Mouse (Mus musculus): ENCODE data around the gene Baiap2. TPM values are rescaled to one million over a fixed set of nuclear protein-coding genes. Genes with fewer than 3 reads are reported as not detected.
A peak's percentile ranks its signal among the peaks of the same experiment; 100 is the strongest.

The Baiap2 gene
- polyA plus RNA-seq, 1 experiment from 2014 or later, result 9.2 TPM

DNA sequence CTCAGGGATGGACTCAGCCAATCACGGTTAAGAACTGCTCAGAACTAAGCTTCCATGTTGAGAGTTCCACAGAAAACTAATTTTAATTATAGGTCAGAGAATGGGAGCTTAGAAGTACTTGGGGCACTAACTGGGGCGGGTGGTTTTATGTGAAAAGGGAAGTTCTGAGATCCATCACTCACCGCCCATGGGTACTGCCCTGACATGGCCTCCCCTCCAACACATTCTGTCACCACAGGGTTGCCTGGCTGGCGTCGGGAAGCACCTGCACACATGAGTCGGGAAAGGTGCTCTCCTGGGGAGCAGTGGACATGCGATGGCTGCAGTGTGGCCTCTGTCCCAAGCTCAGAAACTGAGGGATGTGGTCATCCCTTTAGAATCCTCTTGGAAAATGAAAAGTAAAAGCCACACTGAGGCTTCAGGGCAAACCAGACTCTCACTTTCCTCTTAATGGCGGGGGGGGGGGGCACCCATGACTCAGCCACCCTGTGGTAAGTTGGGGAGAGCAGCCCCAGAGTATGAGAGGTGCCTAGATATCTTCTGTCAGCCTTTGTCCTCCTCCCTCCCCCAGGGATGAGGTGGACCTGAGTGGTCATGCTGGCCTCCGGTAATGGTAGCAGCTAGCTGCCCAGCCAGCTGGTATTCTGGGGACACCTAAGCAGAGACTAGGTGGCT, 44.3 kb downstream of the Baiap2 start:
- no peaks in the 10 kb centered on the region for H3K36me3 ChIP-seq
- H3K4me3 ChIP-seq (replicated peaks), result no peak overlapping the region
- peaks cover 38% of the 10 kb centered on the region for H3K4me1 ChIP-seq (replicated peaks)
- no peaks in the 10 kb centered on the region for H3K9me3 ChIP-seq
- ATAC-seq, result no peak
- H3K4me2 ChIP-seq (replicated peaks), result no peak overlapping the region
- no peak overlapping the region for H3K27ac ChIP-seq
- H3K27me3 ChIP-seq, result no peaks in the 10 kb centered on the region
- no peak overlapping the region for H3K9ac ChIP-seq (replicated peaks)
- WGBS, result 82% methylated on average over 9 of the region's 9 CpGs

DNA sequence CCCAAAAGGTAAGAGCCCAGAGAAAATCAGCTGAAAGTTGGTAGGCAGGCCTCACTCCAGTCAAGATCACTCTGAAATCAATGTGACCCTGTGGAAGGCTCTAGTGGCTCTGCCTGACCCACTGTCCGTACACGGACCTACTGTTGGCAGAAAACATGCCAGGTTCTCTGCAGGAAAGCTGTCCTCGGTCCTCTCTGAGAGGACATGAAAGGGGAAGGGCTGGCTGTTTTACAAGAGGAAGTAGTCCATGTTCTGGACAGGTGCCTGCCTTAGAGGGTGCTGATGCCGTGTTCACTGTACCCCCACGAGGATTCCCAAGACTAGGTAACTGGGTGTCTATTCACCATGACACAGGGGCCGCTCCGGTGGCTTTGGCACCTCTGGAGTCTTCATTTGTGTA, 45.3 kb downstream of the Baiap2 start:
- H3K4me2 ChIP-seq (replicated peaks), result no peak overlapping the region
- H3K27me3 ChIP-seq, result no peaks in the 10 kb centered on the region
- ATAC-seq, result no peak
- H3K9ac ChIP-seq (replicated peaks), result no peak overlapping the region
- no peak overlapping the region for H3K4me3 ChIP-seq (replicated peaks)
- peaks cover 36% of the 10 kb centered on the region for H3K4me1 ChIP-seq (replicated peaks)
- no peaks in the 10 kb centered on the region for H3K36me3 ChIP-seq
- H3K9me3 ChIP-seq, result no peaks in the 10 kb centered on the region
- WGBS, result 87% methylated on average over 7 of the region's 7 CpGs
- no peak overlapping the region for H3K27ac ChIP-seq

DNA sequence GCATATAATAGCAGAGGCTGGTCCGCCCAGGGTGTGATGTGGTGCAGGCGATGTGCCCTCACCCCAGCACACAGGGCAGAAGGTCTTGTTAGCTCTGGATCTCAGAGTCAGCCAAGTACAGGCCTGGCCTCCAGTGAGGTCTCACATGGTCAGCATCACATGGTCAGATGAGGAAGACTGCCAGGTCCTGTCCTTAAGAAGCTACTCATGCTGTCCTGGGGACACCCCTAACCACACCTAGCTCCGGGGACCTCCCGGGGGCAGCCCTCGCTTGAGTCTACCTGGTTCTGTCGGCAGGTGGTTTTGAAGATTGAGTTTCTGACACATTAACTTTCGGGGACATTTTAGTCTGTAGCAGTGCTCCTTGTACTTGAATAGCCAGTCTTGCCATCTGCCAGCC, 45.8 kb downstream of the Baiap2 start:
- no peak overlapping the region for H3K27ac ChIP-seq
- 91% methylated on average over 7 of the region's 7 CpGs for WGBS
- ATAC-seq, result no peak
- peaks cover 36% of the 10 kb centered on the region for H3K4me1 ChIP-seq (replicated peaks)
- no peaks in the 10 kb centered on the region for H3K9me3 ChIP-seq
- H3K27me3 ChIP-seq, result no peaks in the 10 kb centered on the region
- H3K9ac ChIP-seq (replicated peaks), result no peak overlapping the region
- H3K4me2 ChIP-seq (replicated peaks), result no peak overlapping the region
- no peak overlapping the region for H3K4me3 ChIP-seq (replicated peaks)
- no peaks in the 10 kb centered on the region for H3K36me3 ChIP-seq

DNA sequence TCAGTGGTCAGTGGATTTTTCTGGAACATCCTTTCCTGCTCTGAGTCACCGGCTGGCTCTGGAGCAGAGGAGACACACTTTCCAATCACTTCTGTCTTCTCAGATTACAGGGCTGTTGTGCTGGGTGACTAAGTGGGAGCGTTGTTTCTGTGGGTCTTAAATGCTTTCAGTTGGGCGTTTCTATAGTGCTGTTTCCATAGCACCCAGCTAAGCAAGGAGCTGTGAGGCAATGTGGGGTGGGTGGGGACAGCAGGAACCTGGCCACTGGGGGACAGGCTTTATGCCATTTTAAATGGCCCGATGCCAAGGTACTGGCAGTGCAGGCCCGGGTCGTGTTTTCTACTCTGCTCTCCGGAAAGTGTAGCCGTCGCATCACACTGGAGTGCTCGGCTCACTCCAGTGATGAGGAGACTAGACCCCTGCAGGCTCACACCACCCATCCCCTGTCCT, 46.6 kb downstream of the Baiap2 start:
- Histone ChIP-seq H3K27me3 (no peaks in the 10 kb centered on the region), H3K4me1 (replicated peaks) (peaks cover 36% of the 10 kb centered on the region), H3K9me3 (no peaks in the 10 kb centered on the region), H3K4me3 (replicated peaks) (no peak overlapping the region), H3K9ac (replicated peaks) (no peak overlapping the region), H3K4me2 (replicated peaks) (no peak overlapping the region), H3K27ac (peak overlapping the region; percentile 27; the same call in 1 of the 2 replicates), H3K36me3 (peaks cover 7% of the 10 kb centered on the region; the same call in 1 of the 2 replicates)
- ATAC-seq, result peak; percentile 57
- 21% methylated on average over 10 of the region's 10 CpGs for WGBS

DNA sequence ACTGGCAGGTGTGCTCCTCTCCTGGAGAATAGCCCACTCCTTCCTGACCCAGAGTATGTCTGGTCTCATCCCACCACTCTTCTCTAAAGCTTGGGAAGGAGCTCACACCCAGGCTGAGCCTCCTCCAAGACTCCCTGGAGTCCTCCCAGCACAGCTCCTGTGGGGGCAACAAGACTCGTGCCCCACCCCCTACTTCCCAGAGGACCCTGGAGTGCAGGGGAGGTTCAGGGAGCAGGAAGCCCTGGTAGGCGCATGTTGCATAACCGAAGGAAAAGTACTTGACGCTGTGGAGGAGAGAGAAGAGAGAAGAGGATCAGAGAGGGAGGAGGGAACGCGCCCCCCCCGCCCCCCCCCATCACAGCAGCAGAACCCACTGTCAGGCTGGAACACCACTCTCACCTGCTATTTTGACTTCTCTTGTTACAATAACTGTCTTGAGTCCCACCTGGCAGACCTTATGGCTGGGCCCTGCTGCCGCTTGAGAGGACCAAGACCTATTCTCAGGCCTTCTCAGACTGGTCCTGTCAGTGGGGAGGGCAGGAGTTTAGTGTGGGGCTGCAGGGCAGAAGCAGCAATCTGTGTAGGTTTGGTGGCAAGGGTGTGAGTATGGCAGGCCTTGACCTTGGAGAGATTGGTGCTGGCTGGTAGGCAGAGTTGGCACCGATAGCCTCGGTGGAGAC, 48.2 kb downstream of the Baiap2 start:
- no peaks in the 10 kb centered on the region for H3K27me3 ChIP-seq
- H3K4me3 ChIP-seq (replicated peaks), result no peak overlapping the region
- 54% methylated on average over 10 of the region's 10 CpGs for WGBS
- peaks cover 36% of the 10 kb centered on the region for H3K4me1 ChIP-seq (replicated peaks)
- peaks cover 16% of the 10 kb centered on the region; the same call in 1 of the 2 replicates for H3K36me3 ChIP-seq
- H3K27ac ChIP-seq, result no peak overlapping the region
- peak; percentile 31 for ATAC-seq
- peak overlapping the region; percentile 42; the same call in 1 of the 2 replicates for H3K9ac ChIP-seq (replicated peaks)
- peak overlapping the region; percentile 20; the same call in 1 of the 2 replicates for H3K4me2 ChIP-seq (replicated peaks)
- H3K9me3 ChIP-seq, result no peaks in the 10 kb centered on the region

DNA sequence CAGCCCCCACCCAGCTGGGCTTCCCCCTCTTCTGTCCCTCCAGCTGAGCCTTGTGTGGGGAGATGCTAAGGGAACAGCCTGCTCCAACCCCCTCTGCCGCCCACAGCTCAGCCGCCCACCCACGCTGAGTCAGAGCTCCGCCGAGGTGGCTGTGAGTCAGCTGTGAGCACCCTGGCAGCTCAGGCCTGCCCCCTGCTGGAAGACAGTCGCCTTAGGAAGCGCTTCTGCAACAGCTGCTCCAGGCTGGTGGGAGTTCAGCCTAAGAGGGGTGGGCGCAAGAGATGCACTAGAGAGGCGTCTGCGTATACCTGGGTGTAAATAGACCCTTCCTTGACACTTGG, 48.7 kb downstream of the Baiap2 start:
- Histone ChIP-seq H3K4me2 (replicated peaks) (peak overlapping the region; percentile 20; the same call in 1 of the 2 replicates), H3K27ac (no peak overlapping the region)

DNA sequence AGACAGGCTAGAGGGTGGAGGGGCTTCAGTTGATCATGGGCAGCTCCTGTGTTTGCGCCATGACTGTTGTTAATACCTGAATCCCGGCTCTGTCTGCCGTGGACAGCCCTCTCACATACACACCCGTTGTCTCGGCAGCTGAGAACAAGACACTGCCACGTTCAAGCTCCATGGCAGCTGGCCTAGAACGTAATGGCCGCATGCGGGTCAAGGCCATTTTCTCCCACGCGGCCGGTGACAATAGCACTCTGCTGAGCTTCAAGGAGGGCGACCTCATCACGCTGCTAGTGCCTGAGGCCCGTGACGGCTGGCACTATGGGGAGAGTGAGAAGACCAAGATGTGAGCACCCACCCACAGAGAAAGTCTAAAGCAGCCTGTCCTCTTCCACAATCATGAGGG, 54.8 kb downstream of the Baiap2 start:
- H3K9me3 ChIP-seq, result no peaks in the 10 kb centered on the region
- ATAC-seq, result no peak
- no peak overlapping the region for H3K4me3 ChIP-seq (replicated peaks)
- no peak overlapping the region for H3K4me2 ChIP-seq (replicated peaks)
- WGBS, result 83% methylated on average over 16 of the region's 16 CpGs
- H3K27me3 ChIP-seq, result no peaks in the 10 kb centered on the region
- 0 out of 2 replicates have a peak, but pooled peaks cover 2% of the 10 kb centered on the region for H3K4me1 ChIP-seq (replicated peaks)
- no peak overlapping the region for H3K27ac ChIP-seq
- peaks cover 34% of the 10 kb centered on the region; the same call in 1 of the 2 replicates for H3K36me3 ChIP-seq
- no peak overlapping the region for H3K9ac ChIP-seq (replicated peaks)

More for the DNA sequence above, 48.7 kb downstream of the Baiap2 start:
- WGBS, result 12% methylated on average over 10 of the region's 10 CpGs
- H3K27me3 ChIP-seq, result no peaks in the 10 kb centered on the region
- H3K9ac ChIP-seq (replicated peaks), result peak overlapping the region; percentile 42; the same call in 1 of the 2 replicates
- H3K4me3 ChIP-seq (replicated peaks), result no peak overlapping the region
- no peaks in the 10 kb centered on the region for H3K9me3 ChIP-seq
- peaks cover 21% of the 10 kb centered on the region; the same call in 1 of the 2 replicates for H3K36me3 ChIP-seq
- peak; percentile 80 for ATAC-seq
- peaks cover 36% of the 10 kb centered on the region for H3K4me1 ChIP-seq (replicated peaks)

DNA sequence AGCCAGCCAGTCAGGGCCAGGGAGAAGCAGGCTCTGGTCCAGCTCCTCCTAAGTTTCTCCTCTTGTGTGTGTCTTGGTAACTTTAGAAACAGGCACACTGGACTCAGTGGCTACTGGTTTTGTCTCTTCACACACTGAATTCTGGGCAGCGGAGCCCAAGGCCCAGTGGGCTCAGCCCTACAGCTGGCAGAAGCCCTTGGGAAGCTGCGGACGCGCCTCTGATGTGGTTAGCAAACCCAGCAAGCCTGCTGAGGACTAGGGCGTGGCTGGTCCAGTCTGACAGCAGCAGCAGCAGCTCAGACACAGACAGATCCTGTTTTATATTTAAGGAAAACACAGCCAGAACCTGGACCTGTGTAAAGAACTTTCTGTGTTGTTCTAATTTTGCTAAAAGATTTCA, 59.5 kb downstream of the Baiap2 start:
- Histone ChIP-seq H3K9ac (replicated peaks) (no peak overlapping the region), H3K27ac (no peak overlapping the region), H3K27me3 (no peaks in the 10 kb centered on the region), H3K9me3 (no peaks in the 10 kb centered on the region), H3K36me3 (0 out of 2 replicates have a peak, but pooled peaks cover 5% of the 10 kb centered on the region), H3K4me3 (replicated peaks) (no peak overlapping the region), H3K4me2 (replicated peaks) (no peak overlapping the region), H3K4me1 (replicated peaks) (0 out of 2 replicates have a peak, but pooled peaks cover 2% of the 10 kb centered on the region)
- WGBS, result 71% methylated on average over 5 of the region's 5 CpGs
- no peak for ATAC-seq

DNA sequence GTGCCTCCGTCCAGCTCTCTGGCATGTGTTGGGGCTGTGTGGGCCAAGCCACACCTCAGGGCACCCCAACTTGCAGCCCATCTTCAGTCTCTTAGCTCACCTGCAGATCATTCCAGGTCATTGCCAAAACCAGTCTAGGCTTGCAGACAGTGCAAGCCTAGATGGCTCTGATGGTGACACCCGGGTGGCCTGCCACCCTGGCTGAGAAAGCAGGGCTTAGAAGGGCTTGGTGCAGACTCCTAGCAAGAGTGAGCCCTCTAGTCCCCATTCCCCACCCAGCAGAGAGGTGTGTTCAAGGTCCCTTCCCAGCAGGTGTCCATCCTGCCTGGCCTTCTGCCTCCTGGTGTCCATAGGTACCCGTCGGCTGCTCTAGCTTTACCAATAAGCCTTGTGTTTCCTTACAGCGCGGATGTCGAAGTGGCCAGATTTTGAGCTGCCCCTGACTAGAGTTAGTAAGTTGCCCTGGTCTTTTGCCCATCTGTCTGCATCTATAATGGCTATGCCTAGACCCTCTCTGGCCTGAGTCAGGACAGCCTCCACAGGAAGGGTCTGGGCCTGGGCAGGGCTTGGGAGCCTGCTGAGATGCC, 60.2 kb downstream of the Baiap2 start:
- 0 out of 2 replicates have a peak, but pooled peaks cover 2% of the 10 kb centered on the region for H3K4me1 ChIP-seq (replicated peaks)
- no peaks in the 10 kb centered on the region for H3K9me3 ChIP-seq
- no peak overlapping the region for H3K9ac ChIP-seq (replicated peaks)
- H3K27me3 ChIP-seq, result no peaks in the 10 kb centered on the region
- H3K27ac ChIP-seq, result no peak overlapping the region
- 97% methylated on average over 7 of the region's 7 CpGs for WGBS
- ATAC-seq, result no peak
- no peak overlapping the region for H3K4me3 ChIP-seq (replicated peaks)
- no peak overlapping the region for H3K4me2 ChIP-seq (replicated peaks)
- peaks cover 1% of the 10 kb centered on the region; the same call in 1 of the 2 replicates for H3K36me3 ChIP-seq

DNA sequence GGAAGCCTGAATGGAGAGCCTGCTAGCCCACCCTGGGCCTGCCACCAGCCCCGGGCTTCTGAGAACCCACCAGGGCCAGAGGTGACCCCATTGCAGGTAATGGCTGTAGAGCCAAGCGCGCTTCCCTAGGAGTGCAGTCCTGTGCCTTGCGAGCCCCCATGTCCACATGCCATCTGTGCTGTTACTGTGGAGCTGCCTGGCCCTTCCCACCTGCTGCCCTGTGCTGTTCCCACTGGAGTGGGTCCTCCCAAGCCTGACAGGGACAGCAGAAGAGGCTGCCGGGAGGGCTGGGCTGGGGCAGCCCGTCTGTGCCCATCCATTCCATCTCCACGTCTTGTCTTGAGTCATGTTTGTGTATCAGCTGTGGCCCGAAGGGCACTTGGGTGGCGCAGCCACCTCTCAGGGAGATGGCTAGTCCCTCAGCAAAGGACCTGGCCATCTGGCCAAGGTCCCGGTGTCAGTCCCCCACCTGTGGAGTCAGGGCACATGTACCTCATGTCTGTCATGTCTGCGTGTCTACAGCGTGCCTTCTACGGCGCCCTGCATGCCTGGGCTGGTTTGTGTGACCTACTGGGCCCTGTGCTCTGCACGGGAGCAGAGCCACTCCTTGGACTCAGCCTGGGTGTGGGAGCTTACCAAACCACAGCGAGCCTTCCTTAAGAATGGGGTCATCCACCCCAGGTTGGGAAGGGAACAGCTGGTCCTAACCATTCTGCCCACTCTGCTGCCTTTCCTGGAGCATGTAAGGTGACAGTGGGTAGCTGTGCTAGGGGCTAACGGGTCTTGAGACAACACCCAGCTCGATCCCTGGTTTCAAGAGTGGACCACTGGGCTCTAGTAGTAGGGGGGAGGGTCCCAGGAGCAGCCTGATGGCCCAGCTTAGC, 63.1 kb downstream of the Baiap2 start:
- ATAC-seq, result no peak
- Histone ChIP-seq H3K36me3 (peaks cover 24% of the 10 kb centered on the region), H3K4me3 (replicated peaks) (no peak overlapping the region), H3K27me3 (0 out of 2 replicates have a peak, but pooled peaks cover 3% of the 10 kb centered on the region), H3K4me2 (replicated peaks) (no peak overlapping the region), H3K4me1 (replicated peaks) (0 out of 2 replicates have a peak, but pooled peaks cover 2% of the 10 kb centered on the region), H3K9ac (replicated peaks) (no peak overlapping the region), H3K27ac (no peak overlapping the region), H3K9me3 (no peaks in the 10 kb centered on the region)
- 89% methylated on average over 18 of the region's 18 CpGs for WGBS

DNA sequence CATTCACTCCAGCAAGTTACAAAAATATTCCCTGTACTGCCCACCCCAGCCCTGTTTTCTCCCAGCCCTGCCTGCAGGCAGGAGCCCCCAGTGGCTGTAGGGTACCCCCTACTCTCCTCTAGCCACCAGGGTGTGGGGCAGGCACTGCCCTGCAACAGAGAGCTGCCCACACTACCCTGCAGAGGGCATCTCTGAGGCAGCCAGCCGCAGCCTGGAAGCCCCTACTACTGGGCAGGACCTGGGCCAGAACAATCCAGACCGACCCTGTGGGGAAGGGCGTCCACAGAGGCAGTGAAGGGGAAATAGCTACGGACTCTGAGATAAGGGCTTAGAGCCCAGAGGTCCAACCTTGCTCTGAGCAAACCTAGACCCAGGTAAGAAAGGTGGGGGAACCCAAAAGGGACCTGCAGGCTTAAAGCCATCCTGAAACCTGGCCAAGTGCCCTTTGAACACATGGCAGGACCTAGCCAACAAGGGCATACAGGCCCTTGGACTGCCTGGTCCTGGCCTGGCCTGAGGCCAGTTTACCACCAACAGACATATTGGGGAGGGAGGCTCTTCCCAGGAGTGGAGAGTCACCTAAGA, 65.0 kb downstream of the Baiap2 start:
- no peaks in the 10 kb centered on the region for H3K9me3 ChIP-seq
- H3K4me1 ChIP-seq (replicated peaks), result peaks cover 17% of the 10 kb centered on the region
- 72% methylated on average over 4 of the region's 4 CpGs for WGBS
- H3K4me3 ChIP-seq (replicated peaks), result no peak overlapping the region
- H3K9ac ChIP-seq (replicated peaks), result no peak overlapping the region
- H3K4me2 ChIP-seq (replicated peaks), result no peak overlapping the region
- ATAC-seq, result no peak
- H3K27me3 ChIP-seq, result peaks cover 8% of the 10 kb centered on the region; the same call in 1 of the 2 replicates
- no peak overlapping the region for H3K27ac ChIP-seq
- peaks cover 34% of the 10 kb centered on the region for H3K36me3 ChIP-seq
